Mouse (Mus musculus): ENCODE results near the gene Mpp3.

- TF ChIP-seq CTCF (IDR thresholded peaks at IDR 0.05; ENCODE audit: insufficient read depth, low read depth, low read length) (no peak), POLR2A (IDR thresholded peaks at IDR 0.05; ENCODE audit: insufficient read depth, low read depth, low read length) (no peak)
Observed at GRCm38 (mm10) chr11:102072729-102073128, 44.5 kb upstream of the Mpp3 start.

All from olfactory bulb, adult 2 months (tissue).